Mouse (Mus musculus): ENCODE measurements around the gene Zfp654. TPM values are rescaled to one million over a fixed set of nuclear protein-coding genes. Genes with fewer than 3 reads are reported as not detected.

The Zfp654 gene
- polyA plus RNA-seq, 1 experiment from 2014 or later = 2.5 TPM

- H3K27ac ChIP-seq (ENCODE audit: low read depth, low read length) = no peak overlapping the region
Observed at GRCm38 (mm10) chr16:64883896-64884295, 32.4 kb upstream of the Zfp654 start.

GRCm38 (mm10) chr16:64881442-64881841 lies 30.0 kb upstream of the Zfp654 start:
- Histone ChIP-seq H3K9ac (ENCODE audit: low read depth, low read length) (no peak overlapping the region), H3K27me3 (replicated peaks; ENCODE audit: control insufficient read depth, insufficient read depth, low read length) (no peaks in the 10 kb centered on the region), H3K9me3 (ENCODE audit: control insufficient read depth) (no peaks in the 10 kb centered on the region), H3K36me3 (ENCODE audit: control insufficient read depth, insufficient read depth) (no peaks in the 10 kb centered on the region), H3K4me2 (replicated peaks; ENCODE audit: low read depth) (no peak overlapping the region), H3K4me1 (replicated peaks; ENCODE audit: control insufficient read depth, insufficient read depth, low read length) (no peaks in the 10 kb centered on the region), H3K4me3 (ENCODE audit: low read depth, low read length) (no peak overlapping the region), H3K27ac (ENCODE audit: low read depth, low read length) (no peak overlapping the region)
- WGBS = 82% methylated on average over 2 of the region's 2 CpGs
- no peak for ATAC-seq
- TF ChIP-seq CTCF (IDR thresholded peaks at IDR 0.05; ENCODE audit: low read depth) = no peak

More at GRCm38 (mm10) chr16:64883896-64884295, 32.4 kb upstream of the Zfp654 start:
- no peaks in the 10 kb centered on the region for H3K36me3 ChIP-seq (ENCODE audit: control insufficient read depth, insufficient read depth)
- H3K9me3 ChIP-seq (ENCODE audit: control insufficient read depth) = peaks cover 4% of the 10 kb centered on the region
- no peaks in the 10 kb centered on the region for H3K27me3 ChIP-seq (replicated peaks; ENCODE audit: control insufficient read depth, insufficient read depth, low read length)
- no peak for ATAC-seq
- no peak overlapping the region for H3K4me3 ChIP-seq (ENCODE audit: low read depth, low read length)
- H3K4me2 ChIP-seq (replicated peaks; ENCODE audit: low read depth) = no peak overlapping the region
- no peak for TF ChIP-seq CTCF (IDR thresholded peaks at IDR 0.05; ENCODE audit: low read depth)
- 58% methylated on average over 5 of the region's 5 CpGs for WGBS
- no peak overlapping the region for H3K9ac ChIP-seq (ENCODE audit: low read depth, low read length)
- H3K4me1 ChIP-seq (replicated peaks; ENCODE audit: control insufficient read depth, insufficient read depth, low read length) = no peaks in the 10 kb centered on the region

DNA sequence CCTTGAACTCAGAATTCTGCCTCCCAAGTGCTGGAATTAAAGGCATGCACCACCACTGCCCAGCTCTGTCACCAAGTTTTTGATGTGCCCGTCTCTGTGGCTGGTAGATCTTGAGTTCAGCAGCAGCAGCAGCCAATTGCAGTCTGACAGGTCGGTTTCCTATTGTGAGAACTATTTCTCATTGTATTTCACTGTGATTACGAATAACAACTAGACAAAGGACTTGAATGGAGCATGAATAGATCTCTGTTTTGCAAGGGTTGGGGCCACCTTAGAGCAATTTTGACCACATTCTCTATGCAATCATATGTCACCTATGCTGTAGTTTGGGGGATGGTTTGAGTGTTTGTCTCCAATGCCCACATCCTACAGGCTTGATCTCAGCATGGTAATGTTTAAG lies 29.5 kb upstream of the Zfp654 start:
- no peak for ATAC-seq
- Histone ChIP-seq H3K4me2 (replicated peaks; ENCODE audit: low read depth) (no peak overlapping the region), H3K27me3 (replicated peaks; ENCODE audit: control insufficient read depth, insufficient read depth, low read length) (no peaks in the 10 kb centered on the region)

GRCm38 (mm10) chr16:64879735-64880134 lies 28.3 kb upstream of the Zfp654 start:
- 30% methylated on average over 5 of the region's 5 CpGs for WGBS

More for the DNA sequence above, 29.5 kb upstream of the Zfp654 start:
- Histone ChIP-seq H3K4me3 (ENCODE audit: low read depth, low read length) (no peak overlapping the region), H3K9me3 (ENCODE audit: control insufficient read depth) (no peaks in the 10 kb centered on the region), H3K27ac (ENCODE audit: low read depth, low read length) (no peak overlapping the region), H3K36me3 (ENCODE audit: control insufficient read depth, insufficient read depth) (no peaks in the 10 kb centered on the region), H3K9ac (ENCODE audit: low read depth, low read length) (no peak overlapping the region), H3K4me1 (replicated peaks; ENCODE audit: control insufficient read depth, insufficient read depth, low read length) (no peaks in the 10 kb centered on the region)
- 87% methylated on average over 3 of the region's 3 CpGs for WGBS
- TF ChIP-seq CTCF (IDR thresholded peaks at IDR 0.05; ENCODE audit: low read depth) = no peak

DNA sequence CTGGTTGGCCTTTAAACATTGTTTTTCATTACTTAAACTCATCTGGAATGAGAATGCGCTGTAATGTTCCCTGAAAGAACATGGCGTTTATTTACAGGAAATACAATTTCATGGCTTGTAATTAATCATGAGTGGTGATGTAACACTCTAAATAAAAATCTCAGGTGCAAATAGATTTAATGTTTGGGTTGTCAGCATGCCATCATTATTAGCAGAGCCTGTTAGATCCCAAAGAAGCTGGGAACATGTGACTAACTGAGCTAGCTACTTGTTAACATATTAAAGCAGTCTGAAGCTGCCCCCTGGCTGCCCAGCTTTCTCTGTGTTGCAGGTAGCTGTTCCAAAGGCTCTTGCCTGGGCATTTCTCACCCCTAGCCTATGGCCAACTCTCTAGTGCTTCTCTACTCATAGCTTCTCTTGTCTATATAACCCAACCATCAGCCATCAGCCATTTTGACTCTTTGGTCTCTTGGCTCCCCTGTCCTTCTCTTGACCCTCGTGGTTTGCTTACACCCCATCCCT lies 27.2 kb upstream of the Zfp654 start:
- no peak for ATAC-seq

More at GRCm38 (mm10) chr16:64879735-64880134, 28.3 kb upstream of the Zfp654 start:
- H3K9me3 ChIP-seq (ENCODE audit: control insufficient read depth) = no peaks in the 10 kb centered on the region
- H3K27me3 ChIP-seq (replicated peaks; ENCODE audit: control insufficient read depth, insufficient read depth, low read length) = no peaks in the 10 kb centered on the region
- no peak overlapping the region for H3K27ac ChIP-seq (ENCODE audit: low read depth, low read length)
- no peaks in the 10 kb centered on the region for H3K4me1 ChIP-seq (replicated peaks; ENCODE audit: control insufficient read depth, insufficient read depth, low read length)
- H3K9ac ChIP-seq (ENCODE audit: low read depth, low read length) = no peak overlapping the region
- no peak overlapping the region for H3K4me2 ChIP-seq (replicated peaks; ENCODE audit: low read depth)
- ATAC-seq = no peak
- H3K36me3 ChIP-seq (ENCODE audit: control insufficient read depth, insufficient read depth) = no peaks in the 10 kb centered on the region
- no peak for TF ChIP-seq CTCF (IDR thresholded peaks at IDR 0.05; ENCODE audit: low read depth)
- no peak overlapping the region for H3K4me3 ChIP-seq (ENCODE audit: low read depth, low read length)

DNA sequence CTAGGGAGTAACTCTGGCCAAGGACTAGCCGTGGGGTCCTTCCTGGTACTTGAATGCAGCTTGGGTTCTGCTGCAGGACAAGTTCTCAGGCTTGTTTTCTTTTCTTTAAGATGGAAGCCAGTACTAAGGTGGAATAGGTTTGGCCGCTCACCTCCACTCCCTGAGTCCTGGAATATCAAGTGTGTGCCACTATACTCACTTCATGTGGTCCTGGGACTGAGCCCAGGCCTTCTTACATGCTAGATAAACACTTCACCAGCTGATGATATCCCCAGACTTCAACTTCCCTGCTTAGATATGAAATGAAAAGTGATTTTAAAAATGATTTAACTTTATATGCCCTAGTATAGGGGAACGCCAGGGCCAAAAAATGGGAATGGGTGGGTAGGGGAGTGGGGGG lies 25.9 kb upstream of the Zfp654 start:
- no peak overlapping the region for H3K27ac ChIP-seq (ENCODE audit: low read depth, low read length)
- H3K4me2 ChIP-seq (replicated peaks; ENCODE audit: low read depth) = no peak overlapping the region
- no peak for ATAC-seq
- no peaks in the 10 kb centered on the region for H3K9me3 ChIP-seq (ENCODE audit: control insufficient read depth)
- TF ChIP-seq CTCF (IDR thresholded peaks at IDR 0.05; ENCODE audit: low read depth) = no peak
- H3K36me3 ChIP-seq (ENCODE audit: control insufficient read depth, insufficient read depth) = no peaks in the 10 kb centered on the region
- no peaks in the 10 kb centered on the region for H3K4me1 ChIP-seq (replicated peaks; ENCODE audit: control insufficient read depth, insufficient read depth, low read length)
- no peak overlapping the region for H3K9ac ChIP-seq (ENCODE audit: low read depth, low read length)
- H3K27me3 ChIP-seq (replicated peaks; ENCODE audit: control insufficient read depth, insufficient read depth, low read length) = no peaks in the 10 kb centered on the region
- no peak overlapping the region for H3K4me3 ChIP-seq (ENCODE audit: low read depth, low read length)
- 86% methylated on average over 3 of the region's 3 CpGs for WGBS

More for the DNA sequence above, 27.2 kb upstream of the Zfp654 start:
- no peaks in the 10 kb centered on the region for H3K9me3 ChIP-seq (ENCODE audit: control insufficient read depth)
- no peaks in the 10 kb centered on the region for H3K4me1 ChIP-seq (replicated peaks; ENCODE audit: control insufficient read depth, insufficient read depth, low read length)
- TF ChIP-seq CTCF (IDR thresholded peaks at IDR 0.05; ENCODE audit: low read depth) = no peak
- no peak overlapping the region for H3K4me3 ChIP-seq (ENCODE audit: low read depth, low read length)
- H3K27me3 ChIP-seq (replicated peaks; ENCODE audit: control insufficient read depth, insufficient read depth, low read length) = no peaks in the 10 kb centered on the region
- H3K36me3 ChIP-seq (ENCODE audit: control insufficient read depth, insufficient read depth) = no peaks in the 10 kb centered on the region
- no peak overlapping the region for H3K27ac ChIP-seq (ENCODE audit: low read depth, low read length)
- H3K9ac ChIP-seq (ENCODE audit: low read depth, low read length) = no peak overlapping the region
- 85% methylated on average over 3 of the region's 3 CpGs for WGBS
- no peak overlapping the region for H3K4me2 ChIP-seq (replicated peaks; ENCODE audit: low read depth)
